Comparison of ENCODE assay signal across 24 mouse cellular contexts in the genomic region with DNA sequence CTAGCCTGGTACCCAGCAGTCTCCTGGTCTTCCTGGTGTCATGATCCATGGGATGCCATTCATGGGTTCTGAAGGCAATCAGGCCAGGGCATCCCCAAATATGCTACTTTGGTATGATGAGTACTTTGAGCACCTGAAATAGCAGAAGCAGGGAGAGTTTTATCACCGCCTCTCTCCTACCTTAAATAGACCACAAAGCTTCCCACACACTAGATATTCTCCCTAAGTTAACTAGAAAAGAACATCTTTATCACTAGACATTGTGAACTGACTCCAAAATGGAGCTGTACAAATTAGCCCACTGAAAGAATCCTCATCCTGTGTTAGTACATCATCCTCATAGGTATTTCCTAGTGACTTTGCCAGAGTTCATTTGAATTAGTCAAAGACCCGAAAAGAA. TPM values are rescaled to one million over a fixed set of nuclear protein-coding genes. Genes with fewer than 3 reads are reported as not detected.
DNase-seq lines count a peak whose midpoint lies in the region; ATAC-seq lines count a peak whose summit lies in the region.
"Had no signal": no experiment of that assay in that cellular context is flagged by ENCODE, and none has a peak within 500 bp of the region (broad histone marks: within the 10 kb centered on the region; RNA-seq: fewer than 3 reads in every experiment).

No protein-coding gene starts in this region.

- intact Hi-C loops in left cerebral cortex, postnatal 10 days (cut with DNase I), result no loop called here

- ATAC-seq in frontal cortex, adult (ENCODE audit: low TSS enrichment), result peak; percentile 94
- ATAC-seq: forebrain, embryonic 15.5 days; hindbrain, embryonic 16.5 days; Patski had no signal

- DNase-seq in frontal cortex, postnatal 10 days (ENCODE audit: low spot score in 2 of 2), result no peak
- peak; percentile 26 for DNase-seq in left cerebral cortex, adult 11 months (ENCODE audit: low spot score)
- no peak for DNase-seq in left cerebral cortex, postnatal 10 days (ENCODE audit: extremely low spot score in 1 of 2, low spot score in 2 of 2)
- DNase-seq in right cerebral cortex, adult 18-20 months, result peak; percentile 30
- DNase-seq in right cerebral cortex, postnatal 10 days (ENCODE audit: low spot score in 2 of 2), result no peak
- peak; percentile 63 for DNase-seq in brain, adult 2 months (ENCODE audit: low read depth, low spot score)
- no peak for DNase-seq in adrenal gland, adult (ENCODE audit: inconsistent age in 2 of 2, low spot score in 1 of 2)
- DNase-seq: adrenal gland, adult 2 months; adrenal gland, postnatal 14 days; cerebellum, adult 11-12 months; cerebellum, adult 8-10 months; cerebellum, postnatal 10 days; cerebellum, postnatal 36 days; embryo, embryonic 11 days; gastrocnemius, postnatal 10 days; gastrocnemius, postnatal 36 days; heart, postnatal 10 days; heart, postnatal 36 days had no signal

RNA-seq across cellular contexts. Expression of a gene that starts 55.6 kb away (rescaled TPM):
- total RNA-seq in left cerebral cortex, postnatal 10 days (2021), result not detected
- total RNA-seq: adrenal gland, adult 2 months; ES-E14; granulocyte monocyte progenitor cell, adult 5-6 weeks had no signal

Comparison
In these comparisons a context has a peak if more than half of its experiments do, and no peak if none do; other contexts are left out.
1. DNase-seq: peak in left cerebral cortex, adult 11 months (single experiment), right cerebral cortex, adult 18-20 months (single experiment) and brain, adult 2 months (single experiment); none in frontal cortex, postnatal 10 days (0 of 2), left cerebral cortex, postnatal 10 days (0 of 2), right cerebral cortex, postnatal 10 days (0 of 2) and adrenal gland, adult (0 of 2).